Mouse (Mus musculus) erythroblast, embryonic 14.5 days (primary cell): Measurements from ENCODE around the gene 4931428F04Rik.

Experiments used
- GATA1 ChIP-seq: IDR thresholded peaks from 2 replicates; pipeline ENCODE4 v1.6.1; 2012; ENCODE audit warnings: low read length, inconsistent platforms, mixed read lengths
- TAL1 ChIP-seq: IDR thresholded peaks from 3 replicates; pipeline ENCODE4 v1.6.1; 2012; ENCODE audit warnings: low read length, inconsistent platforms, mixed read lengths

- TF ChIP-seq GATA1 = no peak
- TF ChIP-seq TAL1 = no peak
These were observed 42.3 kb upstream of the 4931428F04Rik start for GRCm38 (mm10) chr8:105331931-105332330.
